Mouse (Mus musculus): ENCODE measurements around the gene Fyb2.
A peak's percentile ranks its signal among the peaks of the same experiment; 100 is the strongest.

Fyb2 gene

GRCm38 (mm10) chr4:104913291-104914129, at the start of gene Fyb2:
Gene Fyb2 (plus strand): TSS chr4:104913456.
- H3K9me3 ChIP-seq (ENCODE audit: low read length): no peaks in the 10 kb centered on the region
- H3K4me1 ChIP-seq (replicated peaks; ENCODE audit: low read depth, low read length): peaks cover 13% of the 10 kb centered on the region
- no peaks in the 10 kb centered on the region for H3K36me3 ChIP-seq (ENCODE audit: insufficient read depth, low read length)
- peak within 1 kb of the TSS; percentile 69 for H3K4me3 ChIP-seq (replicated peaks; ENCODE audit: low read length)
- TF ChIP-seq CTCF (conservative IDR thresholded peaks at IDR 0.05; ENCODE audit: low read length) (no peak), NANOG (IDR thresholded peaks at IDR 0.05; ENCODE audit: borderline replicate concordance, low read length) (no peak), POU5F1 (IDR thresholded peaks at IDR 0.05; ENCODE audit: borderline replicate concordance, low read length) (no peak)
- peaks cover 22% of the 10 kb centered on the region for H3K27me3 ChIP-seq (ENCODE audit: insufficient read depth, low read length)

- Histone ChIP-seq H3K4me3 (replicated peaks; ENCODE audit: low read length) (no peak overlapping the region), H3K36me3 (ENCODE audit: insufficient read depth, low read length) (no peaks in the 10 kb centered on the region), H3K9me3 (ENCODE audit: low read length) (no peaks in the 10 kb centered on the region), H3K27me3 (ENCODE audit: insufficient read depth, low read length) (no peaks in the 10 kb centered on the region), H3K4me1 (replicated peaks; ENCODE audit: low read depth, low read length) (no peaks in the 10 kb centered on the region)
- TF ChIP-seq CTCF (conservative IDR thresholded peaks at IDR 0.05; ENCODE audit: low read length) (no peak), POU5F1 (IDR thresholded peaks at IDR 0.05; ENCODE audit: borderline replicate concordance, low read length) (no peak), NANOG (IDR thresholded peaks at IDR 0.05; ENCODE audit: borderline replicate concordance, low read length) (no peak)
These were observed 48.9 kb upstream of the Fyb2 start for GRCm38 (mm10) chr4:104864397-104864796.

- Histone ChIP-seq H3K4me3 (replicated peaks; ENCODE audit: low read length) (no peak overlapping the region), H3K36me3 (ENCODE audit: insufficient read depth, low read length) (no peaks in the 10 kb centered on the region), H3K27me3 (ENCODE audit: insufficient read depth, low read length) (no peaks in the 10 kb centered on the region), H3K9me3 (ENCODE audit: low read length) (no peaks in the 10 kb centered on the region), H3K4me1 (replicated peaks; ENCODE audit: low read depth, low read length) (no peaks in the 10 kb centered on the region)
- TF ChIP-seq CTCF (conservative IDR thresholded peaks at IDR 0.05; ENCODE audit: low read length) (no peak), POU5F1 (IDR thresholded peaks at IDR 0.05; ENCODE audit: borderline replicate concordance, low read length) (no peak), NANOG (IDR thresholded peaks at IDR 0.05; ENCODE audit: borderline replicate concordance, low read length) (no peak)
These were observed 43.7 kb upstream of the Fyb2 start for GRCm38 (mm10) chr4:104869581-104869980.

- TF ChIP-seq POU5F1 (IDR thresholded peaks at IDR 0.05; ENCODE audit: borderline replicate concordance, low read length) (no peak), NANOG (IDR thresholded peaks at IDR 0.05; ENCODE audit: borderline replicate concordance, low read length) (no peak), CTCF (conservative IDR thresholded peaks at IDR 0.05; ENCODE audit: low read length) (no peak)
- H3K27me3 ChIP-seq (ENCODE audit: insufficient read depth, low read length): no peaks in the 10 kb centered on the region
- no peaks in the 10 kb centered on the region for H3K9me3 ChIP-seq (ENCODE audit: low read length)
- no peaks in the 10 kb centered on the region for H3K36me3 ChIP-seq (ENCODE audit: insufficient read depth, low read length)
- no peaks in the 10 kb centered on the region for H3K4me1 ChIP-seq (replicated peaks; ENCODE audit: low read depth, low read length)
- no peak overlapping the region for H3K4me3 ChIP-seq (replicated peaks; ENCODE audit: low read length)
These were observed 43.1 kb upstream of the Fyb2 start for GRCm38 (mm10) chr4:104870196-104870595.

- TF ChIP-seq POU5F1 (IDR thresholded peaks at IDR 0.05; ENCODE audit: borderline replicate concordance, low read length): no peak
- no peaks in the 10 kb centered on the region for H3K4me1 ChIP-seq (replicated peaks; ENCODE audit: low read depth, low read length)
- no peaks in the 10 kb centered on the region for H3K9me3 ChIP-seq (ENCODE audit: low read length)
- no peaks in the 10 kb centered on the region for H3K36me3 ChIP-seq (ENCODE audit: insufficient read depth, low read length)
- H3K27me3 ChIP-seq (ENCODE audit: insufficient read depth, low read length): no peaks in the 10 kb centered on the region
- H3K4me3 ChIP-seq (replicated peaks; ENCODE audit: low read length): no peak overlapping the region
These were observed 37.4 kb upstream of the Fyb2 start for GRCm38 (mm10) chr4:104875832-104876231.

GRCm38 (mm10) chr4:104876323-104876722, 36.9 kb upstream of the Fyb2 start, which contains the start of gene C8a:
Gene C8a (minus strand): TSS chr4:104876398.
- H3K27me3 ChIP-seq (ENCODE audit: insufficient read depth, low read length): no peaks in the 10 kb centered on the region
- TF ChIP-seq POU5F1 (IDR thresholded peaks at IDR 0.05; ENCODE audit: borderline replicate concordance, low read length) (no peak), NANOG (IDR thresholded peaks at IDR 0.05; ENCODE audit: borderline replicate concordance, low read length) (no peak), CTCF (conservative IDR thresholded peaks at IDR 0.05; ENCODE audit: low read length) (no peak)
- H3K9me3 ChIP-seq (ENCODE audit: low read length): no peaks in the 10 kb centered on the region
- no peaks in the 10 kb centered on the region for H3K36me3 ChIP-seq (ENCODE audit: insufficient read depth, low read length)
- no peak within 1 kb of the TSS for H3K4me3 ChIP-seq (replicated peaks; ENCODE audit: low read length)
- H3K4me1 ChIP-seq (replicated peaks; ENCODE audit: low read depth, low read length): no peaks in the 10 kb centered on the region

GRCm38 (mm10) chr4:104887486-104887885, 25.8 kb upstream of the Fyb2 start:
- Histone ChIP-seq H3K27me3 (ENCODE audit: insufficient read depth, low read length) (no peaks in the 10 kb centered on the region), H3K9me3 (ENCODE audit: low read length) (no peaks in the 10 kb centered on the region), H3K4me1 (replicated peaks; ENCODE audit: low read depth, low read length) (no peaks in the 10 kb centered on the region), H3K4me3 (replicated peaks; ENCODE audit: low read length) (no peak overlapping the region), H3K36me3 (ENCODE audit: insufficient read depth, low read length) (no peaks in the 10 kb centered on the region)
- TF ChIP-seq NANOG (IDR thresholded peaks at IDR 0.05; ENCODE audit: borderline replicate concordance, low read length): no peak

- Histone ChIP-seq H3K9me3 (ENCODE audit: low read length) (no peaks in the 10 kb centered on the region), H3K36me3 (ENCODE audit: insufficient read depth, low read length) (no peaks in the 10 kb centered on the region), H3K27me3 (ENCODE audit: insufficient read depth, low read length) (no peaks in the 10 kb centered on the region), H3K4me3 (replicated peaks; ENCODE audit: low read length) (no peak overlapping the region), H3K4me1 (replicated peaks; ENCODE audit: low read depth, low read length) (no peaks in the 10 kb centered on the region)
- no peak for TF ChIP-seq NANOG (IDR thresholded peaks at IDR 0.05; ENCODE audit: borderline replicate concordance, low read length)
These were observed 24.6 kb upstream of the Fyb2 start for GRCm38 (mm10) chr4:104888499-104889262.

Data from E14TG2a.4 (cell line).